Comparison of ENCODE assay signal across 8 mouse cellular contexts in genomic region chr10:38965075-38965781, GRCm38 (mm10). TPM values are rescaled to one million over a fixed set of nuclear protein-coding genes. Genes with fewer than 3 reads are reported as not detected.
DNase-seq lines count a peak whose midpoint lies in the region; ATAC-seq and TF ChIP-seq lines count a peak whose summit lies in the region.

Gene Lama4, plus strand, starts transcription at chr10:38965515.

- no peak for ATAC-seq in intestine, postnatal 0 days
- ATAC-seq in limb, embryonic 13.5 days (ENCODE audit: low FRiP score, low read depth), result peak; percentile 83
- ATAC-seq in midbrain, embryonic 15.5 days (replicated peaks), result peak; percentile 81

- no peaks in the 10 kb centered on the region for H3K9me3 ChIP-seq in embryonic facial prominence, embryonic 10.5 days
- H3K9me3 ChIP-seq in intestine, postnatal 0 days (ENCODE audit: control insufficient read depth), result no peaks in the 10 kb centered on the region
- H3K9me3 ChIP-seq in limb, embryonic 13.5 days, result no peaks in the 10 kb centered on the region
- no peaks in the 10 kb centered on the region for H3K9me3 ChIP-seq in midbrain, embryonic 15.5 days

- WGBS in embryonic facial prominence, embryonic 10.5 days, result 6% methylated on average over 24 of the region's 24 CpGs
- WGBS in intestine, postnatal 0 days, result 4% methylated on average over 23 of the region's 24 CpGs
- 3% methylated on average over 24 of the region's 24 CpGs for WGBS in limb, embryonic 13.5 days
- WGBS in midbrain, embryonic 15.5 days, result 7% methylated on average over 24 of the region's 24 CpGs

- no peak for TF ChIP-seq CTCF in intestine, postnatal 0 days (IDR thresholded peaks at IDR 0.05; ENCODE audit: low read depth)
- no peak for TF ChIP-seq CTCF in testis, adult 2 months (IDR thresholded peaks at IDR 0.05; ENCODE audit: control insufficient read depth, insufficient read depth, insufficient replicate concordance, low read depth, low read length)

- peak; percentile 89 for DNase-seq in adrenal gland, adult 2 months
- DNase-seq in embryonic facial prominence, embryonic 10.5 days (ENCODE audit: low spot score), result peak; percentile 79
- peak; percentile 99 for DNase-seq in heart, adult 11 months
- DNase-seq in spleen, adult 12 weeks (ENCODE audit: low spot score), result no peak

- H3K4me1 ChIP-seq in embryonic facial prominence, embryonic 10.5 days, result peaks cover 32% of the 10 kb centered on the region
- no peaks in the 10 kb centered on the region; the same call in 1 of the 2 replicates for H3K4me1 ChIP-seq in intestine, postnatal 0 days (replicated peaks; ENCODE audit: control insufficient read depth, insufficient read depth, low read length)
- peaks cover 43% of the 10 kb centered on the region for H3K4me1 ChIP-seq in limb, embryonic 13.5 days
- peaks cover 12% of the 10 kb centered on the region for H3K4me1 ChIP-seq in midbrain, embryonic 15.5 days
- H3K4me1 ChIP-seq in testis, adult 2 months (ENCODE audit: control insufficient read depth, insufficient read depth, low read length), result 0 out of 2 replicates have a peak, but pooled peaks cover 2% of the 10 kb centered on the region

- H3K27me3 ChIP-seq in embryonic facial prominence, embryonic 10.5 days (replicated peaks; ENCODE audit: low read depth, poor library complexity, severe bottlenecking), result 0 out of 2 replicates have a peak, but pooled peaks cover 5% of the 10 kb centered on the region
- no peaks in the 10 kb centered on the region for H3K27me3 ChIP-seq in intestine, postnatal 0 days (replicated peaks; ENCODE audit: control insufficient read depth, insufficient read depth, low read length)
- H3K27me3 ChIP-seq in limb, embryonic 13.5 days, result no peaks in the 10 kb centered on the region
- H3K27me3 ChIP-seq in midbrain, embryonic 15.5 days (replicated peaks), result no peaks in the 10 kb centered on the region
- no peaks in the 10 kb centered on the region for H3K27me3 ChIP-seq in testis, adult 2 months (ENCODE audit: control insufficient read depth, insufficient read depth, low read length)

- H3K9ac ChIP-seq in intestine, postnatal 0 days (ENCODE audit: low read depth, low read length), result peak within 1 kb of the TSS; percentile 35; the same call in 1 of the 2 replicates
- H3K9ac ChIP-seq in limb, embryonic 13.5 days, result peak within 1 kb of the TSS; percentile 79
- H3K9ac ChIP-seq in midbrain, embryonic 15.5 days, result peak within 1 kb of the TSS; percentile 36

- H3K4me2 ChIP-seq in intestine, postnatal 0 days (replicated peaks; ENCODE audit: low read depth), result peak within 1 kb of the TSS; percentile 57
- H3K4me2 ChIP-seq in limb, embryonic 13.5 days (replicated peaks), result peak within 1 kb of the TSS; percentile 80
- peak within 1 kb of the TSS; percentile 63 for H3K4me2 ChIP-seq in midbrain, embryonic 15.5 days

- no peak for TF ChIP-seq POLR2A in testis, adult 2 months (IDR thresholded peaks at IDR 0.05; ENCODE audit: control insufficient read depth, low read depth, low read length)

- peak within 1 kb of the TSS; percentile 61 for H3K4me3 ChIP-seq in embryonic facial prominence, embryonic 10.5 days
- H3K4me3 ChIP-seq in intestine, postnatal 0 days (ENCODE audit: low read depth, low read length), result peak within 1 kb of the TSS; percentile 49
- H3K4me3 ChIP-seq in limb, embryonic 13.5 days, result peak within 1 kb of the TSS; percentile 55
- peak within 1 kb of the TSS; percentile 38 for H3K4me3 ChIP-seq in midbrain, embryonic 15.5 days
- peak within 1 kb of the TSS; percentile 44 for H3K4me3 ChIP-seq in testis, adult 2 months (ENCODE audit: control insufficient read depth, low read depth, low read length)

- peak within 1 kb of the TSS; percentile 84 for H3K27ac ChIP-seq in embryonic facial prominence, embryonic 10.5 days (replicated peaks)
- peak within 1 kb of the TSS; percentile 36; the same call in 1 of the 2 replicates for H3K27ac ChIP-seq in intestine, postnatal 0 days (ENCODE audit: low read depth, low read length)
- H3K27ac ChIP-seq in limb, embryonic 13.5 days, result peak within 1 kb of the TSS; percentile 87
- no peak within 1 kb of the TSS for H3K27ac ChIP-seq in midbrain, embryonic 15.5 days
- no peak within 1 kb of the TSS for H3K27ac ChIP-seq in testis, adult 2 months (ENCODE audit: control insufficient read depth, insufficient read depth, low read depth, low read length)

- no peaks in the 10 kb centered on the region for H3K36me3 ChIP-seq in embryonic facial prominence, embryonic 10.5 days (replicated peaks)
- H3K36me3 ChIP-seq in intestine, postnatal 0 days (ENCODE audit: control insufficient read depth, insufficient read depth), result no peaks in the 10 kb centered on the region
- no peaks in the 10 kb centered on the region for H3K36me3 ChIP-seq in limb, embryonic 13.5 days
- H3K36me3 ChIP-seq in midbrain, embryonic 15.5 days (replicated peaks), result no peaks in the 10 kb centered on the region
- no peaks in the 10 kb centered on the region for H3K36me3 ChIP-seq in testis, adult 2 months (ENCODE audit: control insufficient read depth, insufficient read depth, low read length)

RNA-seq across cellular contexts. Expression of gene Lama4, which starts in this region (rescaled TPM):
- total RNA-seq in adrenal gland, adult 2 months (2021), result 10 to 100 TPM; 38.9 to 51.2 TPM
- 30.2 and 38.6 TPM in 2 replicates for polyA plus RNA-seq in adrenal gland, adult 2 months (2012; rRNA removed)
- 19.9 and 25.3 TPM in 2 replicates for polyA plus RNA-seq in embryonic facial prominence, embryonic 10.5 days (2016; fragmentation: Nextera tagmentation; extraction: Ambion mirVana)
- polyA plus RNA-seq in intestine, postnatal 0 days (2015; fragmentation: Nextera tagmentation; extraction: Ambion mirVana), result 27.2 and 28.3 TPM in 2 replicates
- 55.3 and 62.0 TPM in 2 replicates for polyA plus RNA-seq in limb, embryonic 13.5 days (2015; fragmentation: Nextera tagmentation; extraction: Ambion mirVana)
- polyA plus RNA-seq in midbrain, embryonic 15.5 days (2015; fragmentation: Nextera tagmentation; extraction: Ambion mirVana), result 19.2 and 20.4 TPM in 2 replicates
- polyA plus RNA-seq in testis, adult 2 months (2012; rRNA removed), result 2.2 and 2.3 TPM in 2 replicates

Comparison
In these comparisons a context has a peak if more than half of its experiments do, and no peak if none do; other contexts are left out.
1. H3K27ac ChIP-seq: peak in embryonic facial prominence, embryonic 10.5 days (single experiment), intestine, postnatal 0 days (single experiment) and limb, embryonic 13.5 days (single experiment); none in midbrain, embryonic 15.5 days (single experiment) and testis, adult 2 months (single experiment).
2. Peak in every context shown above with its lines, with median percentiles within 50 percentile points of each other: H3K4me3 ChIP-seq, H3K4me2 ChIP-seq and H3K9ac ChIP-seq.